Mouse (Mus musculus): ENCODE measurements around the gene Atxn10.

DNA sequence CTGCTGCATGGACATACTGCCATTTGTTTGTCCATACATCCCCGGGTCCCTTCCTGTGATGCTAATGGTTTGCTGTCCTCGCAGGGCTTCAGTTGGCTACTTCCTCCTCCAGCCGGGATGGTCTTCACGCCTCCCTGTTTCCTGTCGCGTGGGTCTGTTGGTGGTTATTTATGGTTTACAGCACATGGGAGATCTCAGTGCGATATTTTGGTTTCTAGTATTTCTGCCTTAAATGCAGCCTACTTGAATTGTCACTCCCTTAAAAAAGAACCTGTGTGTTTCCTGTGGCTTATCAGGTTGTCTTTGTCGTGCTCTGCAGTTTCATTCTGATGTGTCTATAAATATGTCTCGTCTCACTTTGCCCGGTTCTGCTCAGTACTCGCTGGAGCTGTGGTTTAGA, 8.2 kb upstream of the Atxn10 start:
- TF ChIP-seq POLR2A (IDR thresholded peaks at IDR 0.05; ENCODE audit: low read depth, low read length) = no peak
- no peak for TF ChIP-seq CTCF (IDR thresholded peaks at IDR 0.05; ENCODE audit: borderline replicate concordance, insufficient read depth, low read length)

Data from embryonic fibroblast, embryonic 13.5 days (primary cell).